8 mouse cellular contexts compared by ENCODE assay signal in genomic region chr9:21149654-21150419, GRCm38 (mm10). TPM values are rescaled to one million over a fixed set of nuclear protein-coding genes. Genes with fewer than 3 reads are reported as not detected.
DNase-seq lines count a peak whose midpoint lies in the region; ATAC-seq and TF ChIP-seq lines count a peak whose summit lies in the region.

Cdc37 (minus strand) TSS chr9:21149982.

- H3K4me3 ChIP-seq in forebrain, embryonic 10.5 days: peak within 1 kb of the TSS; percentile 92
- peak within 1 kb of the TSS; percentile 88 for H3K4me3 ChIP-seq in heart, embryonic 15.5 days
- H3K4me3 ChIP-seq in liver, embryonic 14.5 days (ENCODE audit: insufficient read depth in 1 of 2, low read depth in 2 of 2, low read length in 2 of 2): peak within 1 kb of the TSS; percentile 93 to 98
- H3K4me3 ChIP-seq in neural tube, embryonic 11.5 days (ENCODE audit: low read depth, low read length): peak within 1 kb of the TSS; percentile 71
- H3K4me3 ChIP-seq in stomach, postnatal 0 days (ENCODE audit: low read depth, low read length): peak within 1 kb of the TSS; percentile 84

- H3K27me3 ChIP-seq in forebrain, embryonic 10.5 days (ENCODE audit: poor library complexity, severe bottlenecking): peaks cover 8% of the 10 kb centered on the region; the same call in 1 of the 2 replicates
- H3K27me3 ChIP-seq in heart, embryonic 15.5 days: no peaks in the 10 kb centered on the region
- H3K27me3 ChIP-seq in liver, embryonic 14.5 days (ENCODE audit: control insufficient read depth, insufficient read depth, low read length): no peaks in the 10 kb centered on the region
- H3K27me3 ChIP-seq in neural tube, embryonic 11.5 days (ENCODE audit: control insufficient read depth, insufficient read depth, low read length): no peaks in the 10 kb centered on the region
- H3K27me3 ChIP-seq in stomach, postnatal 0 days (ENCODE audit: control insufficient read depth, insufficient read depth, low read length): no peaks in the 10 kb centered on the region

- TF ChIP-seq CTCF in liver, embryonic 14.5 days (IDR thresholded peaks at IDR 0.05; ENCODE audit: low read depth): no peak
- TF ChIP-seq CTCF in stomach, postnatal 0 days (IDR thresholded peaks at IDR 0.05; ENCODE audit: low read depth): no peak

- TF ChIP-seq EP300 in liver, embryonic 14.5 days (IDR thresholded peaks at IDR 0.05; ENCODE audit: low read depth): no peak
- no peak for TF ChIP-seq EP300 in stomach, postnatal 0 days (optimal IDR thresholded peaks at IDR 0.05)

- peaks cover 36% of the 10 kb centered on the region for H3K36me3 ChIP-seq in forebrain, embryonic 10.5 days (replicated peaks)
- peaks cover 2% of the 10 kb centered on the region; the same call in 1 of the 2 replicates for H3K36me3 ChIP-seq in heart, embryonic 15.5 days
- H3K36me3 ChIP-seq in liver, embryonic 14.5 days (replicated peaks; ENCODE audit: control insufficient read depth, insufficient read depth, low read depth): peaks cover 2% of the 10 kb centered on the region; the same call in 1 of the 2 replicates
- H3K36me3 ChIP-seq in neural tube, embryonic 11.5 days (ENCODE audit: control insufficient read depth, insufficient read depth, low read length): no peaks in the 10 kb centered on the region; the same call in 1 of the 2 replicates
- peaks cover under 1% of the 10 kb centered on the region; the same call in 1 of the 2 replicates for H3K36me3 ChIP-seq in stomach, postnatal 0 days (ENCODE audit: control insufficient read depth, insufficient read depth, low read length)

- H3K27ac ChIP-seq in forebrain, embryonic 10.5 days: peak within 1 kb of the TSS; percentile 91
- H3K27ac ChIP-seq in heart, embryonic 15.5 days: peak within 1 kb of the TSS; percentile 82
- H3K27ac ChIP-seq in liver, embryonic 14.5 days: peak within 1 kb of the TSS; percentile 69
- no peak within 1 kb of the TSS for H3K27ac ChIP-seq in neural tube, embryonic 11.5 days (ENCODE audit: low read depth, low read length)
- H3K27ac ChIP-seq in stomach, postnatal 0 days (replicated peaks): peak within 1 kb of the TSS; percentile 88

- peak within 1 kb of the TSS; percentile 72 for H3K4me2 ChIP-seq in heart, embryonic 15.5 days
- peak within 1 kb of the TSS; percentile 97 for H3K4me2 ChIP-seq in liver, embryonic 14.5 days (ENCODE audit: low read depth)
- peak within 1 kb of the TSS; percentile 87 for H3K4me2 ChIP-seq in neural tube, embryonic 11.5 days (ENCODE audit: low read depth)
- H3K4me2 ChIP-seq in stomach, postnatal 0 days (replicated peaks; ENCODE audit: low read depth): peak within 1 kb of the TSS; percentile 63

- WGBS in forebrain, embryonic 10.5 days: 4% methylated on average over 56 of the region's 56 CpGs
- WGBS in heart, embryonic 15.5 days: 4% methylated on average over 56 of the region's 56 CpGs
- 3% methylated on average over 55 of the region's 56 CpGs for WGBS in liver, embryonic 14.5 days (ENCODE audit: insufficient replicate concordance)
- 5% methylated on average over 56 of the region's 56 CpGs for WGBS in neural tube, embryonic 11.5 days
- WGBS in stomach, postnatal 0 days: 1% methylated on average over 56 of the region's 56 CpGs

- peaks cover 60% of the 10 kb centered on the region for H3K4me1 ChIP-seq in forebrain, embryonic 10.5 days
- H3K4me1 ChIP-seq in heart, embryonic 15.5 days (replicated peaks): peaks cover 63% of the 10 kb centered on the region
- H3K4me1 ChIP-seq in liver, embryonic 14.5 days (replicated peaks; ENCODE audit: control insufficient read depth in 2 of 2, insufficient read depth in 2 of 2, low read length in 1 of 2): peaks cover 15 to 33% of the 10 kb centered on the region in 2 experiments
- peaks cover 17% of the 10 kb centered on the region for H3K4me1 ChIP-seq in neural tube, embryonic 11.5 days (ENCODE audit: control insufficient read depth, insufficient read depth, low read length)
- H3K4me1 ChIP-seq in stomach, postnatal 0 days (replicated peaks; ENCODE audit: control insufficient read depth, insufficient read depth): peaks cover 5% of the 10 kb centered on the region; the same call in 1 of the 2 replicates

- ATAC-seq in CD4-positive, CD25-positive, alpha-beta regulatory T cell, adult 4 months: peak; percentile 87
- ATAC-seq in heart, embryonic 15.5 days (replicated peaks; ENCODE audit: insufficient number of reproducible peaks, insufficient read depth, low FRiP score, low read depth): peak; percentile 90
- peak; percentile 93 for ATAC-seq in liver, embryonic 14.5 days (ENCODE audit: insufficient read depth)
- ATAC-seq in neural tube, embryonic 11.5 days (ENCODE audit: insufficient read depth, low FRiP score, low TSS enrichment): peak; percentile 97
- ATAC-seq in stomach, postnatal 0 days (ENCODE audit: low FRiP score, low TSS enrichment): peak; percentile 96

- H3K9me3 ChIP-seq in forebrain, embryonic 10.5 days: no peaks in the 10 kb centered on the region
- H3K9me3 ChIP-seq in heart, embryonic 15.5 days (replicated peaks): no peaks in the 10 kb centered on the region
- H3K9me3 ChIP-seq in liver, embryonic 14.5 days (ENCODE audit: control insufficient read depth, low read length): no peaks in the 10 kb centered on the region
- no peaks in the 10 kb centered on the region for H3K9me3 ChIP-seq in neural tube, embryonic 11.5 days (ENCODE audit: control insufficient read depth, low read length)
- H3K9me3 ChIP-seq in stomach, postnatal 0 days (ENCODE audit: control insufficient read depth, low read length): no peaks in the 10 kb centered on the region

- peak within 1 kb of the TSS; percentile 86 for H3K9ac ChIP-seq in heart, embryonic 15.5 days
- peak within 1 kb of the TSS; percentile 97 for H3K9ac ChIP-seq in liver, embryonic 14.5 days (replicated peaks)
- H3K9ac ChIP-seq in neural tube, embryonic 11.5 days (ENCODE audit: low read length): peak within 1 kb of the TSS; percentile 75
- peak within 1 kb of the TSS; percentile 89 for H3K9ac ChIP-seq in stomach, postnatal 0 days (ENCODE audit: low read length)

- DNase-seq in c-Kit-negative CD71-positive TER-119-positive erythroid progenitor cells, embryonic 14.5 days (ENCODE audit: low read depth, low spot score): peak; percentile 85
- peak; percentile 96 for DNase-seq in forebrain, embryonic 10.5 days (ENCODE audit: extremely low spot score, low spot score)
- peak; percentile 95 to 96 for DNase-seq in kidney, postnatal 25 days
- peak; percentile 81 to 86 (median 85) for DNase-seq in liver, embryonic 14.5 days (ENCODE audit: low read depth in 3 of 3, low spot score in 3 of 3)
- DNase-seq in neural tube, embryonic 11.5 days (ENCODE audit: low spot score): peak; percentile 97
- peak; percentile 95 for DNase-seq in stomach, postnatal 0 days (ENCODE audit: low spot score)

RNA-seq across cellular contexts. Expression of gene Cdc37, which starts in this region (rescaled TPM):
- polyA plus RNA-seq in CD4-positive, CD25-positive, alpha-beta regulatory T cell, adult 4 months (2017; shearing (Covaris generic)): 100 to 1,000 TPM; 100 to 115 TPM
- 351 and 371 TPM in 2 replicates for polyA plus RNA-seq in forebrain, embryonic 10.5 days (2016; fragmentation: Nextera tagmentation; extraction: Ambion mirVana)
- polyA plus RNA-seq in heart, embryonic 15.5 days (2015; fragmentation: Nextera tagmentation; extraction: Ambion mirVana): 203 and 229 TPM in 2 replicates
- 36.8 and 123 TPM in 2 replicates for polyA plus RNA-seq in liver, embryonic 14.5 days (2012; rRNA removed)
- 118 and 129 TPM in 2 replicates for polyA plus RNA-seq in liver, embryonic 14.5 days (2014; fragmentation: Nextera tagmentation; extraction: Ambion mirVana)
- 319 and 341 TPM in 2 replicates for polyA plus RNA-seq in neural tube, embryonic 11.5 days (2014; fragmentation: Nextera tagmentation; extraction: Ambion mirVana)
- 161 TPM in 2 replicates for polyA plus RNA-seq in stomach, postnatal 0 days (2015; fragmentation: Nextera tagmentation; extraction: Ambion mirVana)
